Mouse (Mus musculus) CH12.LX (cell line): ENCODE results near the gene C1qtnf5. TPM values are rescaled to one million over a fixed set of nuclear protein-coding genes. Genes with fewer than 3 reads are reported as not detected.

Experiments used
- DNase-seq: peaks from one replicate; pipeline ENCODE4 v3.0.0-alpha.2; 2013; ENCODE audit errors: extremely low read depth
- H3K27ac ChIP-seq: 2 replicates; pipeline ENCODE4 v1.5.1; 2012; ENCODE audit warnings: low read depth, mild to moderate bottlenecking, control low read depth, moderate library complexity; ENCODE audit not compliant: insufficient read depth
- H3K27me3 ChIP-seq: replicated peaks from 2 replicates; pipeline ENCODE3; 2012; ENCODE audit warnings: inconsistent platforms
- H3K36me3 ChIP-seq, 2 experiments: replicated peaks in 1 of 2; 2 replicates each; pipeline versions ENCODE3 to v1.6.1; 2012; ENCODE audit warnings: inconsistent platforms in 1 of 2, low read length in 1 of 2, mild to moderate bottlenecking in 1 of 2, mixed read lengths in 1 of 2, moderate library complexity in 1 of 2; ENCODE audit not compliant: control insufficient read depth in 1 of 2, insufficient read depth in 1 of 2
- H3K4me1 ChIP-seq, 2 experiments: 2 replicates each; pipeline ENCODE4 v1.6.1; 2012; ENCODE audit warnings: inconsistent platforms in 1 of 2, moderate library complexity in 1 of 2; ENCODE audit not compliant: insufficient read depth in 2 of 2, control insufficient read depth in 1 of 2
- H3K4me2 ChIP-seq: 2 replicates; pipeline ENCODE4 v1.6.1; 2012; ENCODE audit warnings: low read depth, mild to moderate bottlenecking, control low read depth; ENCODE audit not compliant: poor library complexity, insufficient read depth, severe bottlenecking
- H3K4me3 ChIP-seq, 3 experiments: fragments of 150-350 bp in 1 of 3; sonication (generic) in 1 of 3; replicated peaks in 1 of 3; 2 replicates each; pipeline versions ENCODE3 to v1.5.1; 2011 to 2012; ENCODE audit warnings: low read depth in 2 of 3, low read length in 2 of 3, mild to moderate bottlenecking in 2 of 3, moderate library complexity in 2 of 3, control low read depth in 1 of 3, improper control_type of control experiment in 1 of 3, inconsistent platforms in 1 of 3, mixed read lengths in 1 of 3; ENCODE audit not compliant: poor library complexity in 1 of 3
- H3K79me2 ChIP-seq: replicated peaks from 2 replicates; pipeline ENCODE4 v1.6.1; 2012; ENCODE audit warnings: mild to moderate bottlenecking, moderate library complexity; ENCODE audit not compliant: control insufficient read depth, poor library complexity, insufficient read depth, severe bottlenecking; ENCODE audit errors: extremely low read depth
- H3K9ac ChIP-seq: 2 replicates; pipeline ENCODE4 v1.6.1; 2012; ENCODE audit warnings: low read depth, mild to moderate bottlenecking, control low read depth, moderate library complexity; ENCODE audit not compliant: insufficient read depth
- H3K9me3 ChIP-seq: replicated peaks from 2 replicates; pipeline ENCODE3; 2012; ENCODE audit warnings: low read length, inconsistent platforms, mixed read lengths
- CHD2 ChIP-seq: IDR thresholded peaks from 2 replicates; pipeline ENCODE4 v1.6.1; 2011; ENCODE audit warnings: low read length, improper control_type of control experiment
- CTCF ChIP-seq, 2 experiments: IDR thresholded peaks in 1 of 2; conservative IDR thresholded peaks in 1 of 2; 2 replicates each; pipeline ENCODE4 v1.5.1; 2011 to 2012; ENCODE audit warnings: low read depth in 2 of 2, low read length in 2 of 2, improper control_type of control experiment in 1 of 2, inconsistent platforms in 1 of 2, mild to moderate bottlenecking in 1 of 2, moderate library complexity in 1 of 2
- E2F4 ChIP-seq: IDR thresholded peaks from 2 replicates; pipeline ENCODE4 v1.6.1; 2011; ENCODE audit warnings: low read depth, low read length, improper control_type of control experiment; ENCODE audit not compliant: insufficient replicate concordance
- EP300 ChIP-seq: IDR thresholded peaks from 2 replicates; pipeline ENCODE4 v1.6.1; 2011; ENCODE audit warnings: low read length, improper control_type of control experiment
- HCFC1 ChIP-seq: IDR thresholded peaks from 2 replicates; pipeline ENCODE4 v1.6.1; 2012; ENCODE audit warnings: low read depth, mild to moderate bottlenecking, inconsistent platforms, low read length, improper control_type of control experiment
- JUND ChIP-seq: conservative IDR thresholded peaks from 2 replicates; pipeline ENCODE4 v1.6.1; 2011; ENCODE audit warnings: low read depth, low read length, improper control_type of control experiment
- KAT2A ChIP-seq: IDR thresholded peaks from 2 replicates; pipeline ENCODE4 v1.6.1; 2012; ENCODE audit warnings: low read length, improper control_type of control experiment, inconsistent platforms; ENCODE audit not compliant: insufficient replicate concordance
- MAFK ChIP-seq: IDR thresholded peaks from 2 replicates; pipeline ENCODE4 v1.6.1; 2011; ENCODE audit warnings: low read length, improper control_type of control experiment; ENCODE audit not compliant: insufficient replicate concordance
- MAX ChIP-seq: IDR thresholded peaks from 2 replicates; pipeline ENCODE4 v1.6.1; 2011; ENCODE audit warnings: low read length, improper control_type of control experiment
- MAZ ChIP-seq: IDR thresholded peaks from 2 replicates; pipeline ENCODE4 v1.6.1; 2012; ENCODE audit warnings: low read depth, mild to moderate bottlenecking, inconsistent platforms, low read length, improper control_type of control experiment, moderate library complexity
- MXI1 ChIP-seq: IDR thresholded peaks from 2 replicates; pipeline ENCODE4 v1.6.1; 2011; ENCODE audit warnings: mild to moderate bottlenecking, low read depth, low read length, improper control_type of control experiment
- MYC ChIP-seq: IDR thresholded peaks from 2 replicates; pipeline ENCODE4 v1.6.1; 2011; ENCODE audit warnings: low read depth, mild to moderate bottlenecking, improper control_type of control experiment, low read length
- NRF1 ChIP-seq: IDR thresholded peaks from 2 replicates; pipeline ENCODE4 v1.6.1; 2014; ENCODE audit warnings: low read depth, mild to moderate bottlenecking, inconsistent platforms, low read length, improper control_type of control experiment, moderate library complexity
- POLR2A ChIP-seq: IDR thresholded peaks from 2 replicates; pipeline ENCODE4 v1.6.1; 2011; ENCODE audit warnings: low read depth, mild to moderate bottlenecking, improper control_type of control experiment, low read length
- POLR2AphosphoS2 ChIP-seq: IDR thresholded peaks from 2 replicates; pipeline ENCODE4 v1.6.1; 2011; ENCODE audit warnings: low read depth, low read length, improper control_type of control experiment
- RAD21 ChIP-seq: IDR thresholded peaks from 2 replicates; pipeline ENCODE4 v1.6.1; 2011; ENCODE audit warnings: low read depth, mild to moderate bottlenecking, low read length, improper control_type of control experiment, moderate library complexity
- RCOR1 ChIP-seq: conservative IDR thresholded peaks from 2 replicates; pipeline ENCODE4 v1.6.1; 2012; ENCODE audit warnings: low read depth, mild to moderate bottlenecking, inconsistent platforms, low read length, improper control_type of control experiment
- SIN3A ChIP-seq: IDR thresholded peaks from 2 replicates; pipeline ENCODE4 v1.6.1; 2012; ENCODE audit warnings: low read length, improper control_type of control experiment, inconsistent platforms
- TBP ChIP-seq: conservative IDR thresholded peaks from 2 replicates; pipeline ENCODE4 v1.6.1; 2011; ENCODE audit warnings: low read depth, low read length, improper control_type of control experiment
- TCF12 ChIP-seq: IDR thresholded peaks from 2 replicates; pipeline ENCODE4 v1.6.1; 2014; ENCODE audit warnings: low read depth, mild to moderate bottlenecking, inconsistent platforms, low read length, improper control_type of control experiment
- USF1 ChIP-seq: IDR thresholded peaks from 2 replicates; pipeline ENCODE4 v1.6.1; 2014; ENCODE audit warnings: low read depth, mild to moderate bottlenecking, inconsistent platforms, low read length, improper control_type of control experiment
- ZKSCAN1 ChIP-seq: IDR thresholded peaks from 2 replicates; pipeline ENCODE4 v1.6.1; 2012; ENCODE audit warnings: low read depth, inconsistent platforms, low read length, improper control_type of control experiment, borderline replicate concordance
- ZMIZ1 ChIP-seq: IDR thresholded peaks from 2 replicates; pipeline ENCODE4 v1.6.1; 2012; ENCODE audit warnings: low read depth, mild to moderate bottlenecking, inconsistent platforms, low read length, improper control_type of control experiment
- ZNF384 ChIP-seq: IDR thresholded peaks from 2 replicates; pipeline ENCODE4 v1.6.1; 2012; ENCODE audit warnings: low read depth, low read length, improper control_type of control experiment, inconsistent platforms
- dilution Hi-C: fragments of 300-500 bp; cut with MboI; formaldehyde crosslinking; loops from 2 replicates; pipeline ENCODE4 v1.14.3; 2020; ENCODE audit warnings: low sequenced_read_pairs; ENCODE audit not compliant: extremely low pct_unique_long_range_greater_than_20kb, extremely low pct_ligation_motif_present
- in situ Hi-C: fragments of 300-500 bp; cut with MboI; formaldehyde crosslinking; loops from 3 replicates; pipeline ENCODE4 v1.14.3; 2019; ENCODE audit warnings: low sequenced_read_pairs, low pct_ligation_motif_present, low pct_unique_long_range_greater_than_20kb, mixed read lengths
- polyA plus RNA-seq: library from polyadenylated mRNA; unstranded; fragments of >175 nt; gene quantifications from 2 replicates; pipeline ENCODE4 v1.2.1, GENCODE M21; 2012; ENCODE audit warnings: low read depth; ENCODE audit not compliant: insufficient read length
- total RNA-seq, 2 experiments: library from RNA; depleted of rRNA; stranded (reverse); fragments of 300-350 nt in 1 of 2; fragments of >200 nt in 1 of 2; gene quantifications; 2 replicates each; pipeline ENCODE4 v1.2.3; 2012 to 2014

Gene C1qtnf5
- total and polyA plus RNA-seq, 3 experiments = not detected

GRCm38 (mm10) chr9:44104881-44105280 is 2.2 kb upstream of the C1qtnf5 start:
- in situ Hi-C loops = no loop called here

GRCm38 (mm10) chr9:44105781-44106180 is 1.3 kb upstream of the C1qtnf5 start:
- in situ Hi-C loops (no loop called here), dilution Hi-C loops (no loop called here)
- no peak overlapping the region for H3K27ac ChIP-seq
- H3K4me3 ChIP-seq = no peak overlapping the region
- no peak for TF ChIP-seq EP300
- TF ChIP-seq TCF12 = no peak
- no peak for TF ChIP-seq ZNF384
- no peak for TF ChIP-seq MAZ
- no peak for TF ChIP-seq TBP
- TF ChIP-seq USF1 = no peak
- TF ChIP-seq HCFC1 = no peak
- TF ChIP-seq MAFK = no peak
- no peaks in the 10 kb centered on the region for H3K27me3 ChIP-seq
- no peak overlapping the region for H3K9ac ChIP-seq
- peaks cover 8 to 52% of the 10 kb centered on the region in 2 experiments for H3K4me1 ChIP-seq
- peaks cover 36% of the 10 kb centered on the region for H3K79me2 ChIP-seq
- H3K36me3 ChIP-seq = peaks cover 36 to 91% of the 10 kb centered on the region in 2 experiments
- no peaks in the 10 kb centered on the region for H3K9me3 ChIP-seq
- DNase-seq = no peak
- no peak overlapping the region for H3K4me2 ChIP-seq

More at GRCm38 (mm10) chr9:44104881-44105280, 2.2 kb upstream of the C1qtnf5 start:
- no peak for DNase-seq
- dilution Hi-C loops = no loop called here
- Histone ChIP-seq H3K27me3 (no peaks in the 10 kb centered on the region), H3K4me2 (no peak overlapping the region), H3K9me3 (no peaks in the 10 kb centered on the region), H3K4me3 (no peak overlapping the region), H3K36me3 (peaks cover 32 to 88% of the 10 kb centered on the region in 2 experiments), H3K9ac (no peak overlapping the region), H3K79me2 (peaks cover 29% of the 10 kb centered on the region), H3K27ac (no peak overlapping the region), H3K4me1 (peaks cover 5 to 44% of the 10 kb centered on the region in 2 experiments)
- TF ChIP-seq NRF1 (no peak), RCOR1 (no peak), CTCF (conservative IDR thresholded peaks at IDR 0.05 in 1 of 2, IDR thresholded peaks at IDR 0.05 in 1 of 2; ENCODE audit: low read depth in 2 of 2, low read length in 2 of 2) (no peak), POLR2A (no peak), CHD2 (no peak), ZNF384 (no peak), RAD21 (no peak), ZKSCAN1 (no peak)

GRCm38 (mm10) chr9:44106182-44106581 is 863 bp upstream of the C1qtnf5 start:
- no peaks in the 10 kb centered on the region for H3K27me3 ChIP-seq
- no peak overlapping the region for H3K4me2 ChIP-seq
- dilution Hi-C loops (no loop called here), in situ Hi-C loops (no loop called here)
- no peak overlapping the region for H3K4me3 ChIP-seq
- TF ChIP-seq CHD2 = no peak
- no peak for TF ChIP-seq JUND
- TF ChIP-seq MAX = no peak
- TF ChIP-seq RCOR1 = no peak
- no peak for TF ChIP-seq MXI1
- TF ChIP-seq RAD21 = no peak
- TF ChIP-seq POLR2A = no peak
- TF ChIP-seq ZMIZ1 = no peak
- no peak for TF ChIP-seq MAFK
- no peak for TF ChIP-seq SIN3A
- no peak for TF ChIP-seq CTCF (conservative IDR thresholded peaks at IDR 0.05 in 1 of 2, IDR thresholded peaks at IDR 0.05 in 1 of 2; ENCODE audit: low read depth in 2 of 2, low read length in 2 of 2)
- TF ChIP-seq MYC = no peak
- TF ChIP-seq E2F4 = no peak
- TF ChIP-seq POLR2AphosphoS2 = no peak
- no peak for TF ChIP-seq KAT2A
- DNase-seq = no peak
- no peak overlapping the region for H3K9ac ChIP-seq
- peaks cover 36 to 90% of the 10 kb centered on the region in 2 experiments for H3K36me3 ChIP-seq
- H3K27ac ChIP-seq = no peak overlapping the region
- H3K9me3 ChIP-seq = no peaks in the 10 kb centered on the region
- peaks cover 36% of the 10 kb centered on the region for H3K79me2 ChIP-seq
- peaks cover 8 to 52% of the 10 kb centered on the region in 2 experiments for H3K4me1 ChIP-seq
